Mouse (Mus musculus) stomach, postnatal 0 days (tissue): Measurements from ENCODE around the gene Sipa1l1. TPM values are rescaled to one million over a fixed set of nuclear protein-coding genes. Genes with fewer than 3 reads are reported as not detected.

Experiments
- ATAC-seq: fragments of 200-750 bp; cut with Nextera tagmentation; 2 replicates; pipeline ENCODE4 v1.8.0; 2017; ENCODE audit not compliant: low FRiP score, low TSS enrichment
- DNase-seq: peaks from one replicate; pipeline ENCODE4 v3.0.0-alpha.2; 2016; ENCODE audit warnings: low spot score
- H3K27ac ChIP-seq: fragments of 300-500 bp; sonication (generic); replicated peaks from 2 replicates; pipeline ENCODE4 v1.5.1; 2014; ENCODE audit warnings: mild to moderate bottlenecking, control low read depth
- H3K27me3 ChIP-seq: fragments of 300-500 bp; sonication (generic); 2 replicates; pipeline ENCODE4 v1.6.1; 2014; ENCODE audit warnings: low read length; ENCODE audit not compliant: control insufficient read depth, insufficient read depth
- H3K36me3 ChIP-seq: fragments of 300-500 bp; sonication (generic); 2 replicates; pipeline ENCODE4 v1.6.1; 2014; ENCODE audit warnings: low read length, mixed read lengths; ENCODE audit not compliant: control insufficient read depth, insufficient read depth
- H3K4me1 ChIP-seq: fragments of 300-500 bp; sonication (generic); replicated peaks from 2 replicates; pipeline ENCODE4 v1.6.1; 2014; ENCODE audit warnings: antibody characterized with exemption; ENCODE audit not compliant: control insufficient read depth, insufficient read depth
- H3K4me2 ChIP-seq: fragments of 300-500 bp; sonication (generic); replicated peaks from 2 replicates; pipeline ENCODE4 v1.6.1; 2014; ENCODE audit warnings: low read depth, mild to moderate bottlenecking, control low read depth, moderate library complexity
- H3K4me3 ChIP-seq: fragments of 300-500 bp; sonication (generic); 2 replicates; pipeline ENCODE4 v1.5.1; 2014; ENCODE audit warnings: low read depth, low read length, control low read depth
- H3K9ac ChIP-seq: fragments of 300-500 bp; sonication (generic); 2 replicates; pipeline ENCODE4 v1.6.1; 2014; ENCODE audit warnings: mild to moderate bottlenecking, low read length, control low read depth, mixed read lengths
- H3K9me3 ChIP-seq: fragments of 300-500 bp; sonication (generic); 2 replicates; pipeline ENCODE4 v1.6.1; 2016; ENCODE audit warnings: low read length; ENCODE audit not compliant: control insufficient read depth
- CTCF ChIP-seq: IDR thresholded peaks from 2 replicates; pipeline ENCODE4 v1.5.1; 2016; ENCODE audit warnings: antibody characterized with exemption, low read depth, mild to moderate bottlenecking, moderate library complexity
- EP300 ChIP-seq: optimal IDR thresholded peaks from 2 replicates; pipeline ENCODE3; 2016; ENCODE audit warnings: antibody characterized with exemption
- WGBS: fragments of 180-500 bp; shearing (Covaris S2); extraction: QIAGEN DNeasy Blood & Tissue Kit; methylation state at CpG from one replicate; pipeline ENCODE4 v1.1.7; 2014; 5-methylcytosine and 5-hydroxymethylcytosine counted together
- polyA plus RNA-seq: library from polyadenylated mRNA; unstranded; fragments of >200 nt; fragmentation: Nextera tagmentation; extraction: Ambion mirVana; gene quantifications from 2 replicates; pipeline ENCODE4 v1.2.1, GENCODE M21; 2015

The Sipa1l1 gene
- polyA plus RNA-seq, 1 experiment from 2014 or later: 9.2 TPM

DNA sequence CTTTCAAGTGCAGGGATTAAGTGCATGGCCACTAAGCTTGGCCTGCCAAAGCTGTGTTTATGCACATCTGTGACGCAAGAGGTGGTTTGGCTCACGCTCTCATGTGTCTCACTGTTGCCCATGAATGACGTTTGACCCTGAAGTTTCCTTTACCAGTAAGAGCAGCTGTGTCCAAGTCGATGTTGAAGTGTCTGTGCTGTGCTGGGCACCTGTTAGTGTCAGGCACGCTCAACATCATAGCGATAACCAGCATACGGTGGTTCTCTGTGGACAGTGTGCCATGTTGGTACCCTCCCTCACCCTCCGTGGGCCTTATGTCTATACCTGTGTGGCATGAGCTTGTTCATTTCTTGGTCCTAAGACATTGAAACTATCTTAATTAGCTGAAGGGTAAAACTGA, 249.9 kb downstream of the Sipa1l1 start:
- H3K4me1 ChIP-seq: peaks cover 3% of the 10 kb centered on the region; the same call in 1 of the 2 replicates
- H3K4me2 ChIP-seq: no peak overlapping the region
- ATAC-seq (no peak), DNase-seq (no peak)
- H3K36me3 ChIP-seq: peaks cover 8% of the 10 kb centered on the region
- 88% methylated on average over 8 of the region's 8 CpGs for WGBS
- H3K9me3 ChIP-seq: no peaks in the 10 kb centered on the region
- H3K27me3 ChIP-seq: no peaks in the 10 kb centered on the region
- no peak overlapping the region for H3K27ac ChIP-seq
- TF ChIP-seq CTCF: no peak
- H3K9ac ChIP-seq: no peak overlapping the region
- H3K4me3 ChIP-seq: no peak overlapping the region

DNA sequence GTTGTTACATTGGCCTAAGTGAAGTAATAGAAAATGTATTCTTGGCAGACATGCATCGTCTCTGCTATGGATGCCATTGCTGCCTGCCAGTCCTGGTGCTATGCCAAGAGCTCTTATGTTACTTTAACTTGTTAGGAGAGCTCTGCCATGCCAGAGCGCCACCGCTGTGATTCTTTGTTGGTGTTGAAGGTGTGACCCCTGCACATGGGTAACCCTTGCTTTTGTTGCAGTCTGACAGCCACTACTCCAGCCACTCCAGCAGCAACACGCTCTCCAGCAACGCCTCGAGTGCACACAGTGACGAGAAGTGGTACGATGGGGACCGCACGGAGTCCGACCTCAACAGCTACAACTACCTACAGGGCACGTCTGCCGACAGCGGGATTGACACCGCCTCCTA, 255.7 kb downstream of the Sipa1l1 start:
- H3K27me3 ChIP-seq: no peaks in the 10 kb centered on the region
- WGBS: 89% methylated on average over 15 of the region's 15 CpGs
- no peaks in the 10 kb centered on the region for H3K9me3 ChIP-seq
- ATAC-seq (no peak), DNase-seq (no peak)
- no peak overlapping the region for H3K4me2 ChIP-seq
- TF ChIP-seq EP300 (no peak), CTCF (no peak)
- no peak overlapping the region for H3K27ac ChIP-seq
- peaks cover 5% of the 10 kb centered on the region for H3K36me3 ChIP-seq
- H3K4me1 ChIP-seq: no peaks in the 10 kb centered on the region
- H3K9ac ChIP-seq: no peak overlapping the region
- H3K4me3 ChIP-seq: no peak overlapping the region

DNA sequence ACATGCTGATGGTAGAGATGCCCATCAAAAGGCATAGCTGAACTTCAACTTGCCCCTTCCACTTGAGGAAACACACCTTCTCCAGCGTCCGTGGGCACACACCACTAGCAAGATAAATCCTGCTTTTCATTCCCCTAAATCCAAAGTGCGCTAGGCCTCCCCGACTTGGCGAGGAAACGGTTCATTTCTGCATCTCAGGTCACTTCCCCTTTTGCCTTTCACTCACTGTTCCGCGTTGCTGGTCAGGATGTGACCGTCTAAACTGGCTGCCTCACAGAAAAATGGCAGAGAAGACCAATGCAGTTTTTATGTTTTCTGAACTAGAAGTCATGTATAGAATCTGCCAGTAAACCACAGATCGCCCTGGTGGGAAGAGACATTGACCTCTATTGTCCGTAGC, 256.7 kb downstream of the Sipa1l1 start:
- Histone ChIP-seq H3K4me1 (no peaks in the 10 kb centered on the region), H3K36me3 (peaks cover 5% of the 10 kb centered on the region), H3K9me3 (no peaks in the 10 kb centered on the region), H3K4me3 (no peak overlapping the region), H3K27ac (no peak overlapping the region), H3K27me3 (no peaks in the 10 kb centered on the region), H3K4me2 (no peak overlapping the region), H3K9ac (no peak overlapping the region)
- no peak for DNase-seq
- ATAC-seq: no peak
- TF ChIP-seq EP300 (no peak), CTCF (no peak)
- 89% methylated on average over 11 of the region's 11 CpGs for WGBS

DNA sequence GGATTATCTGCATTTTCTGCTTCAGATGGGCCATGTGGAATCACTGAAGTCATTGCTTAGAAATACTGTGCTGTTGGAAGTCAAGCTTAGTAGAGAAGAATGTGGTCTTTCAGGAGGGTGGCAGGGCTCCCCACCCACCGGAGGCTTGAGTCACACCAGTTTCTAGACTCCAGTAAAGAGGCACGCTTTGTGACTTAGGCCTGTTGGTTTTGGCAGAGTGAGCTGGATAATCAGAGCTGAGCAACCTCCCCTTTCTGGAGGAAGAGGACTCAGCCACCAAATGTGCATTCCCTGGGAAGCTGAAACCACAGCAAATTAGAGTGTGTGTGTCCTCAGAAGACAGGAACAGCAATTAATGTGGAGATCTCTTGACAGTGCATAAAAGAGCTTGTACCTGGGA, 258.3 kb downstream of the Sipa1l1 start:
- ATAC-seq (no peak), DNase-seq (no peak)
- WGBS: 50% methylated on average over 2 of the region's 2 CpGs
- TF ChIP-seq EP300 (no peak), CTCF (no peak)
- Histone ChIP-seq H3K4me3 (no peak overlapping the region), H3K27me3 (no peaks in the 10 kb centered on the region), H3K4me1 (no peaks in the 10 kb centered on the region), H3K9ac (no peak overlapping the region), H3K36me3 (peaks cover 5% of the 10 kb centered on the region), H3K27ac (0 out of 2 replicates have a peak overlapping the region, but pooled peaks have one; percentile 24), H3K9me3 (no peaks in the 10 kb centered on the region), H3K4me2 (no peak overlapping the region)

DNA sequence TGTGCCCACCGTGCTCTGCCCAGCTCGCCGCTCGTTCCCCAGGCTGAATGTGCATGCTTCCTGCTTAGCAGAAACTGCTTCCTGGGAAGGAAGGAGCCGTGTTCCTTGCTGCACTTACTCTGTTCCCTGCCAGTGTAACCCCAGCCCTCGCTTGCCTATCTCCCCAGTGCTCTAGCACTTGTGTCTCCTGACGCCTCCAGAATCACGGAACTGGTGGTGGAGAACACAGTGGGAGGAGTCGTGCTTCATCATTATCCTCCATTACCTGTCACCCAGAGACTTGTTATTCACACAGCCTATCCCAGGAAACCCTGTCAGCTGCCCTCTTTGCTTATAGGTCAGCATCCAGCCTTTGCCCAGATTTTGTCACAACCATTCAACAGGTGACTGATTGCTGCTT, 259.3 kb downstream of the Sipa1l1 start:
- Histone ChIP-seq H3K36me3 (no peaks in the 10 kb centered on the region; the same call in 1 of the 2 replicates), H3K4me1 (no peaks in the 10 kb centered on the region), H3K4me3 (no peak overlapping the region), H3K27ac (no peak overlapping the region), H3K9me3 (no peaks in the 10 kb centered on the region), H3K9ac (no peak overlapping the region), H3K27me3 (no peaks in the 10 kb centered on the region), H3K4me2 (no peak overlapping the region)
- no peak for TF ChIP-seq EP300
- no peak for TF ChIP-seq CTCF
- WGBS: 82% methylated on average over 9 of the region's 9 CpGs
- no peak for ATAC-seq
- no peak for DNase-seq

DNA sequence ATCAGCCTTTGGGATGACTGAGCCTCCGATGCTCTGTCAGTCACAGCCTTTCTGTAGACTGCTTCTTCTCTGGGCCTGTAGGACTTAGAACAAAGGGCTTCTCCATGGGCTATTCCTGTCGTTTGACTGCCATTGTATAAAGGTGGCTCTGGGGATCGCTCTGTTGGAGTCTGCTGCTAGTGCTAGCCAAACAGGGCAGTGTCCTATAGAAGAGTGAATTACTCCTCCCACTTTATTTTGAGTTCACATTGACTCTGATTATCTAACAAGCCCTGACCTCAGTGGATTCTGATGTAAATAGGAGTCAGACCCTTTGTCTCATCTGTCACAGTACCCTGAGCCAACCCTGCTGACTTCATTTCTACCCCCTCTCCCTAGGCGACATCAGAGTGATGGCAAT, 264.2 kb downstream of the Sipa1l1 start:
- H3K36me3 ChIP-seq: peaks cover 7% of the 10 kb centered on the region; the same call in 1 of the 2 replicates
- no peak for DNase-seq
- no peak overlapping the region for H3K9ac ChIP-seq
- H3K4me2 ChIP-seq: no peak overlapping the region
- TF ChIP-seq EP300 (no peak), CTCF (no peak)
- no peak for ATAC-seq
- H3K4me1 ChIP-seq: no peaks in the 10 kb centered on the region
- H3K9me3 ChIP-seq: no peaks in the 10 kb centered on the region
- 82% methylated on average over 4 of the region's 4 CpGs for WGBS
- no peaks in the 10 kb centered on the region for H3K27me3 ChIP-seq
- no peak overlapping the region for H3K27ac ChIP-seq
- no peak overlapping the region for H3K4me3 ChIP-seq
